Mouse (Mus musculus): ENCODE measurements around the gene Arhgap22.

GRCm38 (mm10) chr14:33246476-33246875 lies 32.6 kb downstream of the Arhgap22 start:
- TF ChIP-seq CTCF (IDR thresholded peaks at IDR 0.05; ENCODE audit: low read depth, low read length) (peak; percentile 76), POLR2A (IDR thresholded peaks at IDR 0.05; ENCODE audit: borderline replicate concordance, low read depth, low read length) (no peak)
